Mouse (Mus musculus): ENCODE results near the gene Dmrtc2.
"Not testable (repeated sequence)": the region's sequence is repeated elsewhere in the genome, so short reads cannot be mapped to it uniquely, and the experiment has no call there.

The Dmrtc2 gene

GRCm38 (mm10) chr7:24869532-24870165, at the start of gene Dmrtc2, which contains the start of gene Lypd4:
Gene Dmrtc2 (plus strand): TSS chr7:24870057.
Gene Lypd4 (minus strand): TSS chr7:24869941.
- DNase-seq, result no peak

DNA sequence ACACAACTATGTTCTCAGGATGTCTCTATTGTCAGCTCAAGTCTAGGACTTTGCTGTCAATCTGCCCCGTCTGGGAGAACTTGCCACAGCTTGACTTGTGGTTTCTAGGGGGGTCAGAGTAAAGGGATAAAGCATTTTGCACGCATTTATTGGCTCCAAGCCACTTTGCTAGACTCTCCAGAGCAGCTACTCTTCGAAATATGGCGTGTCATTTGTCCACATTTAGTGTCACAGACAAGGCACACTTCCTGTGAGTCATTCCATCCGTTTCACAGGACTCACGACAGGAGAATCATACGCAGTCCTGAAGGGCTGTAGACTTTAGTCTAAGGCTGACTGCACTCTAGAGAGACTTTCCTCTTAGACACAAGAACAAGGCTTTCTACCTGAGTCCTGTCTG, 45.4 kb upstream of the Dmrtc2 start:
- DNase-seq, result no peak

- DNase-seq, result no peak
Observed at GRCm38 (mm10) chr7:24827181-24827580, 42.7 kb upstream of the Dmrtc2 start.

GRCm38 (mm10) chr7:24838732-24839409, 31.0 kb upstream of the Dmrtc2 start:
- DNase-seq, result not testable (repeated sequence)

DNA sequence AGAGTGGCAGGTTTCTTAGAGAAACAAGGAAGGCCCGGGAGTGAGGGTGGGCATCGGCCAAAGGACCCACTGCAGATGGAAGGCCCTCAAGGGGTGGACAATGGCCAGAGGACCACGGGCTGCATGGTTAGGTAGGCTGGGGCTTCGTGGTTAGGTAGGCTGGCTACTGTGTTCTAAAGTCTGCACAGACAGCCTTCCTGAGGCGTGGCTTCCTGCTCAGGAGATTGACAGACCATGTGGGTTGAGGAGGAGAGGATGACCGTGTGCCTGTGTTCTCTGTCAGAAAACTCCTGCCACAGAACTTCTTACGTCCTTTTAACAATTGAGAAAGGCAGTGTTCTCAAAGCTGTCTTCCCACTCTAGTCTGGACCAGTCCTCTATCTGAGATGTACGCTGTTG, 30.4 kb upstream of the Dmrtc2 start:
- DNase-seq, result no peak

- no peak for DNase-seq
Observed at GRCm38 (mm10) chr7:24840331-24840730, 29.5 kb upstream of the Dmrtc2 start.

DNA sequence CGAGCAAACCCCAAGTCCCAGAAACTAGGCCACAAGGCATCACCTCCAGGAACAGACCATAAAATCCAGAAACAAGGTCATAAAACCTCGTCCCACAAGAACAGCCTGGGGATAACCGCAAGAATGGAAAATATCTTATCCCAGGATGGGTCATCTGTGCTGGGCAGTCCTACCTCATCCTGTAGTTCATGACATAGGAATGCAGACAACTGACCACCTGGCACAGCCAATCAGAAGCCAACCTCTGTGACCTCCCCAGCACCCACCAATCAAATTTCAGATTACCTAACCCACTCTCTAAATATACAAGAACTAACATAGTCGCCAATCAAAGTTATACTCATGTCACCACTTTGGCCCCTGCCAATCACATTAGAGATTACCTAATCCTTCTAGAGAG, 28.8 kb upstream of the Dmrtc2 start:
- DNase-seq, result no peak

- DNase-seq, result no peak
Observed at GRCm38 (mm10) chr7:24844144-24844543, 25.7 kb upstream of the Dmrtc2 start.

GRCm38 (mm10) chr7:24845181-24845580, 24.7 kb upstream of the Dmrtc2 start:
- DNase-seq, result no peak

GRCm38 (mm10) chr7:24845713-24846112, 24.1 kb upstream of the Dmrtc2 start:
- DNase-seq, result no peak

DNA sequence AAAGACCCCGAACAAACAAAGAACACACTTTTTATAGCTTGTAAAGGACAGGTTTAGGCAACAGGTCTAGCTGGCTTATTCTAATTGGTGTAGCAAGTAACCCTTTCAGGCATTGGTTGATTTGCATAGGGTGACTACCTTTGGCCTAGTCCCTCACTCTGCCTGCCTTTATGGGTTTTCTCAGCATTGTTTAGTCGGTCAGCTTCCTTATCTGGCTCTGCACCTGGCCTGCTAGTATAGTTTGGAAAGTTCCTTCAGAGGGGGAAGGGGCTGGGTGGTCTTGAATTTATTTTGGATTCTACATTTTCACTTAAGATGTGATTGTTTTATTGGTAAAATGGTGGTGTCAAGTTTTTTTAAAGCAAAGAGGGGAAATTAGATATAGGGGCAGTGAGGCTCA, 23.3 kb upstream of the Dmrtc2 start:
- not testable (repeated sequence) for DNase-seq

DNA sequence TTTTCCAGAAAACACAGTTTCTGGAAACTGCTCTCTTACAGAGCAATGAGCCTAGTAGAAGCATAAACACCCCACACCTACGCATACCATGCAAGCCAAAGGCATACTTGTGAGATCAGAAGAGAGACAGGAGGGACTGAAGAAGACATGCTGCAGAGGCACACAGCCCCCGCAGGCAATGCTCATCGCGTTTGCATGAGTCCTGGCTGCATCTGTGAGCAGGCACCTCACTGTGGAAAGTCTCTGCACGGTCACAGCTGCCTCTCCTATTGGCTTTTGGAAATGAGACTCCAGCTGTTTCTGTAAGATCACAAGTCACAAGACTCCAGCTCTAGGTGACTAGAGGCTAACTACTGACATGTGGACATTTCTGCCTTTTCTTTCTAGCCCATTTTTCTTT, 19.7 kb upstream of the Dmrtc2 start:
- DNase-seq, result peak; percentile 26

- DNase-seq, result no peak
Observed at GRCm38 (mm10) chr7:24850899-24851303, 19.0 kb upstream of the Dmrtc2 start.

- no peak for DNase-seq
Observed at GRCm38 (mm10) chr7:24851596-24852325, 18.1 kb upstream of the Dmrtc2 start.

DNA sequence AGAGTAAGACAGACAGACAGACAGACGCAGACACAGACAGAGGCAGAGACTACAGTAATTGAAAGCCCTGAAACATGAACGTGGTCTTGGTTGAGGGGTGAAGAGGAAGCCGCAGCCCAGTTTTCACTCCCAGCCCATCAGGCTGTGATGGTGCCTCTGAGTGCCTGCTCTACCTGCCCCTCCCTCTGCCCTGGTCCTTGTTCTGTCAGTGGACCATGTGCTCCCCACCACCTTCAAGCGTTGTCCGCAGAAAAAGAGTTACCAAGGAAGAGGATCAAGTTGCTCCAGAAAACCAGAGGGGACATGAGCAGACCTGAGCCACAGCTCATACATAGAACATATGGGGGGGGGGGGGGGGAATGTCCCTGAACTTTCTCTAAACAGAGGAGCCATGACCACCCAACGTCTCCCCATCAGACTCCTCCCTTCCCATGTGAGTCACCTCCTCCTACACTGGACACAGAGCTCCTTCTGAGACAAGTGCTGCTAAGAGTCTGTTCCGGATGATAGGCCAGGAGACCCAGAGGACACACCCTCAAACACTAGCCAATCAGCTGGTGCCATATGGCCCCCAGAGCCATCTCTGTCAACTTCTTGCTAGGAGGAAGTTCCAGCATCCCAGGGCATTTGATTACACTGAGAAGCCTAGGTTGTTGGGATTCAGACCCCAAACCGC, 17.2 kb upstream of the Dmrtc2 start:
- no peak for DNase-seq

- no peak for DNase-seq
Observed at GRCm38 (mm10) chr7:24853233-24853563, 16.7 kb upstream of the Dmrtc2 start.

DNA sequence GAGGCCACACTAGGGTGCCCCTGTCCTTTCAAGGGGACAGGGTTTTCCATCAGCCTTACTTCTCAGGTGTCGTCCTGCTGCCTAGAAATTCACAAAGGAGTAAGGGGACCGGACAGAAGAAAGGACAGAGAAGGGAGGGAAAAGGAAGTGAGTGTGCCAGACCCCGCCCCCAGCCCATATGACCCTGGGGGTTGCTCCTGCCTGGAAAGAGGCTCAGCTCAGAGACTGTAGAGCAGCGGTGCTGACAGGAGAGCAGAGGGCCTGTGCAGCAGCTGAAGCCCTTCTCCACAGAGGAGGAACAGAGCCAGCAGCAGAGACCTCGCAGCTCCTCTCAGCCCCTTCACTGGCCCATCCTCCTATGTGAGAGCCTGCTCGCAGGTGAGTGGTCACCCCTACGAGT, 16.2 kb upstream of the Dmrtc2 start:
- DNase-seq, result no peak

DNA sequence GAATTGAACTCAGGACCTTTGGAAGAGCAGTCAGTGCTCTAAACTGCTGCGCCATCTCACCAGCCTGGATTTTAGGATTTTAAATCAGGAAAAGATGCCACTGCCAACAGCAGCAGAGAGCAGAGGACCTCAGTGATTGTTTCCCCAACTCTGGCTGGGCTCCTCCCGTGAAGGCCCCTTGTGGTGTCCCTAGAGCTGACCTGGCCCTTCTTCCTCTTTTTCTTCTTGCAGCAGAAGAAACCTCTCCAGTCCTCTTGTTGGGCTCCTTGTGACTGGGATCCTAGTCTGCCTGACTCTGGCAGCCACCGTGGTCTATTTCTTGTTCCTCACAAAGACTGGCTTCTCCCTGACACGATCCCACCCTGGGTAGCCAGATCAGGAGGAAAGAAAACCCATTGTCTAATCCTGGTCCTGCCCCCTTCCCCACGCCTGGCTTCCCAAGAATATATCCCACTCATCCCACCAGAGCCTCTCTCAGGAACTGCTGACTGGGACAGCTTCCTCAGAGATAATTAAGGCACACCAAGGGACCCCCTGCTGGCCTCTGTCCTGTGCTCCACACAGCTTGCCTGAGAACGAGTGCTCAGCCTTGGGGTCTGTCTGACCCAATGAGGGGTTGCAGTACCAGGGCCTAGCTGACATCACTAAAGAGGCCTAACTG, 13.3 kb upstream of the Dmrtc2 start:
- DNase-seq, result no peak

- DNase-seq, result no peak
Observed at GRCm38 (mm10) chr7:24859234-24859633, 10.6 kb upstream of the Dmrtc2 start.

DNA sequence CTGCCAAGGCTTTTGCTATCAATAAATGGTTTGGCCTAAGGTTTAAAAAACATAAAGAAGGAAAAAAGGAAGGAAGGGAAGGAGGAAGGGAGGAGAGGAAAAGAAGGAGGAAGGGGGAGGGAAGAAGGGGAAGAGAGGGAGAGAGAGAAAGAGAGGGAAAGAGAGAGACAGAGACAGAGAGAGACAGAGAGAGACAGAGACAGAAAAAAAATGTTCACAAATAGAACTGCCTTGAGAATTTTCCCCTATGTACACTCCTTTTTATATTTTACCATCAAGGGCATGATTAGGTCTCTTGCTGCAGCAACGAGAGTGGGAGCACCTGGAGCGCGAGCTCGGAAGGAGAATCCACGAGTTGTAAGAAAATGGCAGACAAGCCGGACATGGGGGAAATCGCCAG, 7.9 kb upstream of the Dmrtc2 start, which contains the start of gene Gm9844:
Gene Gm9844, plus strand, starts transcription at position 301 of the 400 bp plus-strand sequence.
- DNase-seq, result no peak

DNA sequence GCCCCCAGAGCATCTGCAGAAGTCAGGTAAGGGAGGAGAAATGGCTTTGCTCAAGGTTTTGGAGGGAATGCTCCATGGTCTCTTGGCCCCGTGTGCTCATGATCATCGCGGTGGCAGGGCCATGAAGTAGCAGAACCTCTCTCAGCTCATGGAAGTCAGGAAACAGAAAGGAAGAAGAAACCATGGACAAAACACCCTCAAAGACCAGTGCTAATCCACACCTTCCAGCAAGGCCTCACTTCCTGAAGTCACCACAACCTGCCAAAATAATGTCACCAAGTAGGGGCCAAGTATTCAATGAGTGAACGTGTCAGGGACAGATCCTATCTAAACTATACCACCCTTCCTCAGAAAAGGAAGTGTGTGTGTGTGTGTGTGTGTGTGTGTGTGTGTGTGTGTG, 7.0 kb upstream of the Dmrtc2 start:
- DNase-seq, result no peak

DNA sequence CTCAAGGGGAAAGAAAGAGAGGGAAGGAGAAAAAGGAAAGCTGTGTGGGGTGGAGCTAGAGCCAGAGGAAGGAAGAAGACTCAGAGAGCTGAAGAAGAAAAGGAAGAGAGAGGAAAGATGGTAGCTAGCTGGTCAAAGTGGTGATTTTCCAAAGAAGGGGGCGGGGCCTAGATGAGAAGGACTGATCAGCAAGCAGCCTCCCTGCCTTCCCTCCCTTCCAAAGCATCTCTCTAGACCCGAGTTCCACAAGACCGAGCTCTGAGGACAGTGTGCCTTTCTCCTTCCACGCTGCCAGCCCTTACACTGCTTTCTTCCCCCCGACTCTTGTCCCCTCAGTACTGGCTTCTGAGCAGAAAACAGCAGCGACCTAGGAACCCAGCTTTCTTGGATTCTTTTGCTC, 5.7 kb upstream of the Dmrtc2 start:
- DNase-seq, result no peak

GRCm38 (mm10) chr7:24869080-24869479, 777 bp upstream of the Dmrtc2 start:
- DNase-seq, result no peak

All from right cerebral cortex, postnatal 14 days (tissue).